Mouse (Mus musculus): ENCODE measurements around the gene Pik3r3.

The Pik3r3 gene

GRCm38 (mm10) chr4:116220071-116220650 lies 1.3 kb upstream of the Pik3r3 start:
- DNase-seq (ENCODE audit: low spot score in 2 of 2): no peak

DNA sequence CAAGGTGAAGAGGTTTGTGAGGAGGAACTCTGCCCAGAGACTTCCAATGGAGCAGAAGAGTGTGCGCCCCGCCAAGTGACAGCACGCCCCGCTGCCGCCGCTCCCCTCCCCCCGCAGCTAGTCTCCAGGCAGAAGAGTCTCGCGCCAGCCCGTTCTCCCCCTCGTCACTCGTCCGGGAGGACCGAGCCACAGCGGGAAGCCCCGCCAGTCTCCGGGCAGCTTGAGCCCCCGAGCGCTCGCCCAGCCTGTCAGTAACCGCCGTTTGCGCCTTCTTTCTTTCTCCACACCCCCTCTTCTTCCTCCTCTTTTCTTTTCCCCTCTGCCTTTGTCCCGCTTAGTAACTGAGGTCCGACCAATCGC lies 658 bp upstream of the Pik3r3 start:
- DNase-seq (ENCODE audit: low spot score in 2 of 2): no peak

DNA sequence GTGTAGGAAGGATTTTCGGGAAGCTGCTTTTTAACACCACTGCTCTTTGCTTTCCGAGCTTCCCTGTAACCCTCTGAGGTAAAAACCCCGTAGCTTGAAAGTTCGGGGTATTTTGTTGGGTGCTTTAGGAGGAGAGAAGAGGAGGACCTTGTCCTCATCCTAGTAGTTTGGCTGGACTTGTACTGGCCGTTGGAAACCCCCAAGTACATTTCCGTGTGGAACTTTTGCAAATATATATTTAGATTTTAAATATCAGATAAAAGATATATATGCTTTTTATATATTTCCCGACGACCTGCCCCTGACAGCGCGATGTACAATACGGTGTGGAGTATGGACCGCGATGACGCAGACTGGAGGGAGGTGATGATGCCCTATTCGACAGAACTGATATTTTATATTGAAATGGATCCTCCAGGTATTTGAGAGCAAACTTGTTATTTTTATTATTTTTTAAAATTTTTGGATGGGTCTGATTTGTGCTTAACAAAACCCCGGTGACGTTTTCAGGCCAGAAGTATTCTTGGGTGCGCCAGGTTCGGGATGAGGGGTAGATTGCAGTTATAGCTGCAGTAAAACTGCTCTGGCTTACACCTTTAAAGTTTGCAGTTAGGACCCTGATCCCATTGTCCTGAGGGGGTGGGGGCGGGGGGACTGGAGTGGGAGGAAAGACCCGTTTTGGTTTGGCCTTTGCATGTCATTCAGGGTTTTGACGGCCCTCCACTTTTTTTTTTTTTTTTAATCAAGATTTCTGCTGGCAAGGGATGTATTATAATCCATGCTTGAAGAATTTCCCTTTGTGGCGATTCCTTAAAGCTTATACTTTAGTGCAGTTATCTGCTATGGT lies 801 bp downstream of the Pik3r3 start:
- DNase-seq (ENCODE audit: low spot score in 2 of 2): peak; percentile 30 to 37

DNA sequence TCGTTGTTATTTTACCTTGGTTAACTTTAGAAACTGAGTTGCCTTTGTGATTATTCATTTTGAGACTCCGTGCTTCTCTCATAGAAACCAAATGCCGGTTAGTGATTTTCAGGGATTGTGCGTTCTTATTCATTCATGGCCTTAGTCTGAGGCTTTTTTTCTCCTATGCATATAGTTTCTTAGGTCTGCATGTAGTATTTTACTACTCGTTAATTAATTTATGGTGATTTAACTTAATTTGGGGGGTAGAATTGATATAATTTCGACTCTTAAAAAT lies 1.4 kb downstream of the Pik3r3 start:
- DNase-seq (ENCODE audit: low spot score in 2 of 2): no peak

GRCm38 (mm10) chr4:116243377-116243776 lies 22.0 kb downstream of the Pik3r3 start:
- DNase-seq (ENCODE audit: low spot score in 2 of 2): peak; percentile 19 to 31

- no peak for DNase-seq (ENCODE audit: low spot score in 2 of 2)
Measured at GRCm38 (mm10) chr4:116244240-116244639, 22.8 kb downstream of the Pik3r3 start.

- peak in 1 of 2 experiments; percentile 18 for DNase-seq (ENCODE audit: low spot score in 2 of 2)
Measured at GRCm38 (mm10) chr4:116245926-116246325, 24.5 kb downstream of the Pik3r3 start.

DNA sequence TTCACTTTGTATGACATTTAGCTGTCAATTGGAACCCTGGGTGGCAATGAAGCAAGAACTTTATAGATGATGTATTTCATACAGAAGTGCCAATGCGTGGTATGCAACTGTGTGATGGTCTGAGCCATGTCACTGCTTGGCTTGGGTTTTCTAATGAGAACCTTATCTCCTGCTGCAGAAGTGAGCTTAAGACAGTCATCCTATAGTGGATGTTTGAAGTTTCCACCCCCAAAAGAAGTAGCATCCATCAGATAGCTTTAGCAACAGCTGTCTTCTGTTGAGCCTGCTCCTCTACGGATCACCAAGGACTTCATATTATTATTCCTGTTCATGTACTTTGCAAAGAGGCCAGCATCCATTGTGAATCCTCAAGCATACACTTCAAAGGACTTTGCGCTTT lies 28.6 kb downstream of the Pik3r3 start:
- no peak for DNase-seq (ENCODE audit: low spot score in 2 of 2)

GRCm38 (mm10) chr4:116268220-116268619 lies 46.8 kb downstream of the Pik3r3 start:
- no peak for DNase-seq (ENCODE audit: low spot score in 2 of 2)

DNA sequence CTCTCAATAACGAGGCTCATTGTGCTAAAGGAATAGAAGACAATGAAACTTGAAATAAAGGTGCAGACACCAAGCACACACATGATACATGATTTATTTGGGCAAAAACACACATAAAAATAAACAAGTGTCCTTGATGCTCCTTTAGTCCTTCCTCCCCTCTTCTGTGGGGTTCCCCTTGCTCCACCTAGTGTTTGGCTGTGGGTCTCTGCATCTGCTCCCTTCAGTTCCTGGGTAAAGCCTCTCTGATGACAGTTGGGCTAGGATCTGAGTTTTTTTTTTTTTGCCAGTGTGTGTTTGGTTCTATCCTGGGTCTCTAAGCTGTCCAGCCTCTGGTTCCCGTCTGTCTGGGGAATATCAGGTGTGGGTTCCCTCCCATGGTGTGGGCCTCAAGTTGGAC lies 60.8 kb downstream of the Pik3r3 start:
- no peak for DNase-seq (ENCODE audit: low spot score in 2 of 2)

GRCm38 (mm10) chr4:116291561-116291960 lies 70.1 kb downstream of the Pik3r3 start:
- DNase-seq (ENCODE audit: low spot score in 2 of 2): peak; percentile 47 to 63

DNA sequence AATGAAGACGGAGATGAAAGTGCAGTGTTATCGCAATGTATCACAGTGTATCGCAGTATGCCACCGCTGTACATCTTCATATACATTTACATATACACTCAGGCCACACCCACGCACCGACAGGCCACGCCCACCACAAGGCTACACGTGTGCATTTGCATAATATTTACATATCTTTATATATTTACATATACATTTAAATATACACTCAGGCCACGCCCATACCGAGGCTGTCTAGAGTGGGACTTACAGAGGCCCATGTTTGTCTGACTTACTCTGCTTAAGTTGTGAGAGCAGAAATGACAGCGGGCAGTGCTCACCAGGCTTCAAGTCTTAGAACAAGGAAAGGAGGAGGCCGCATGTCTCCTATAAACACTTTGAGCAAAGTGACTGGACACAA lies 71.9 kb downstream of the Pik3r3 start:
- DNase-seq (ENCODE audit: low spot score in 2 of 2): no peak

DNA sequence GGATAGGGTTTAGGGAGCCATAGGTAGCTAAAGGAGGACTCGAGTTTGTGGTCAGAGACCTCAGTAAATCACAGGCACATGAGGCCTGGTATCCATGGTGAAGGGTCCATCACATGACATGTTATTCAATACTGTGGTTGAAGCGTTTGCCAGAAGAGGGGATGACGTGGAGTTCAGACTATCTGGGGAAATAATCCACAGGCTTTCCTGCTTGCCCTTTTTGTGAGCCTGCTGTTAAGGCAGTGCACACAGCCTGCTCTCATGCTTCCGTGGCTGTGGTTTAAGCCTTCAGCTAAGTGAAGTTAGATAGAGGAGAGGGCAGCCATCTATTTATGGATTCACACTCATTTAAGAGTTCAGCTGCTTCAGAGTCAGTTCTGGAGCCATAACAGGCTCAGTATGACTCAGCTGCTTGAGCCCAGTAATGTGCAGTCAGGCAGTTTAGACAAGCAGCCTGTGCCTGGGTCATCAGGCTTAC lies 79.5 kb downstream of the Pik3r3 start:
- DNase-seq (ENCODE audit: low spot score in 2 of 2): peak; percentile 13 to 17

DNA sequence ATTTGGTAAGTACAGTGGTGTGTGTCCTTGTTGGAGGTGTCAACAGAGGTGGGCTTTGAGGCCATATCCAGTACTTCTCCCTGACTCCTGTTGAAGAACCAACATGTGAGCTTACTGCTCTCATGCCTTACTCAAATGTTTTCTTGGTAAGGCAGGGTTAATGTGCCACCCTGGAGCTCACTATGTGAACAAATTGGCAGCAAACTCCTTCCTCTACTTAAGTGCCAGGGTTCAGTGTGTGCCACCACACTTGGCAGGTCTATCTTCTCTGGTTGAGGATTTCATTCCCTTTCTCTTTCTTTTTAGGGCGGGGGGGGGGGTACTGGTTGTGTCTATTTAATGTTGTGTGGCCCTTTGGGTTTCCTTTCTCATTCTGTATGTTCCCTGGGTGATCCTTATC lies 83.1 kb downstream of the Pik3r3 start:
- no peak for DNase-seq (ENCODE audit: low spot score in 2 of 2)

- no peak for DNase-seq (ENCODE audit: low spot score in 2 of 2)
Measured at GRCm38 (mm10) chr4:116317575-116317974, 96.2 kb downstream of the Pik3r3 start.

GRCm38 (mm10) chr4:116322127-116322526 lies 100.7 kb downstream of the Pik3r3 start:
- no peak for DNase-seq (ENCODE audit: low spot score in 2 of 2)

DNA sequence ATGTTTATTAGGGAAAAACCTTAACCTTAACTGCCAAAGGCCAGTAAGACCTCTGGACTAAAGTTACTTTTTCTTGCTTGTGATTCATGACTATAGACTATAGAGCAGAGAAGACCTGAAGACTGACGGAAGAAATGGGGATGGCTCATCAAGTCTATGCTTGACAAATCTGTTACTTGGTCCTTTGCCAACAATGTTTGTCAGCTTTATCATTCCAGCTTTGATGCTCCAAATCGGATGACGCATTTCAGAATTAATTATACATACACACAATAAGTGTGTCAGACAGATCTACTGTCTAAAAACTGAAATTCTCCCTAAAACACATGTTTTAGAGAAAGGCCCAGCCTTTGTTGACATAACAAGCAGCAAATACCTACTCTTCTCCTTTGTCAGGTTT lies 107.8 kb downstream of the Pik3r3 start:
- DNase-seq (ENCODE audit: low spot score in 2 of 2): no peak

DNA sequence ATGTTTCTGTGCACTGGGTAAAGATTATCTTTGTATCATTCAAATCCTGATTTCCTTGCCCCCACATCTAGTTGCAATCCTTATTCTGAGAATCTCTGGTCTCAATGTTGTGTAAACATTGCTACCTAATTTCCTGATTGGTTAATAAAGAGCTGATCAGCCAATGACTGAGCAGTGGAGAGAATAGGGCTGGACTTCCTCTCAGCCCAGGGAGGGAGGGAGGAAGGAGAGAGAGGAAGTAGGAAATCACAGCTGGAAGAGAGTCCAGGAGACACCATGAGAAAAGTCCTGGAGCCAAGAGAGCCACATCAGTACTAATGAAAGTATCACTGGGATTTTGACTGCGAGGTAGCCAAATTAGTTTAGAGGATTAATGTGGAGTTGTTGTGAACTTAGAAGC lies 114.9 kb downstream of the Pik3r3 start:
- no peak for DNase-seq (ENCODE audit: low spot score in 2 of 2)

GRCm38 (mm10) chr4:116342119-116342518 lies 120.7 kb downstream of the Pik3r3 start:
- DNase-seq (ENCODE audit: low spot score in 2 of 2): peak; percentile 28 to 68

DNA sequence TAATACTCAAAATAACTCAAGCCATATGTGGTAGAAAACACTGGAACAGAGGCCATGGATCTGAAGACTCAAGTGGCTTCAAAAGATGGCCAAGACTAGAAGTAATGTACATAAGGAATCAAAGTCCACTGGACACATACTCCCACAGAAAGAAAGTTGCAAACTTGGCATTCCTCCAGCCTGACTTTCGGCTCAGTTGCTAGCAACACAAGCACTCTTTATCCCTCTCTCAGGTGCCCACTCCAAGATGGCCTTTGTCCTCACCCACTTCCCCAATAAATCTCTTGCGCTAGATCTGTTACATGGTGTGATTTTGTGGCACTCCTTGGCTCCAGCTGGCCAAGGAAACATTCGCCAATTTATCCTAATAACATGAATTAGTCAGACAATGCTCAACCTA lies 131.1 kb downstream of the Pik3r3 start:
- DNase-seq (ENCODE audit: low spot score in 2 of 2): no peak

Data from frontal cortex, postnatal 36 days (tissue).